Mouse (Mus musculus) neutrophil, adult 5-6 weeks (primary cell): ENCODE results near the gene Fen1. TPM values are rescaled to one million over a fixed set of nuclear protein-coding genes. Genes with fewer than 3 reads are reported as not detected.
"Not testable (repeated sequence)": the region's sequence is repeated elsewhere in the genome, so short reads cannot be mapped to it uniquely, and the experiment has no call there.

Source experiments
- ATAC-seq: fragments of 151-379, 151-347 bp; 2 replicates; pipeline ENCODE4 v1.8.0; 2017; ENCODE audit warnings: mild to moderate bottlenecking, moderate TSS enrichment; ENCODE audit not compliant: insufficient number of reproducible peaks, poor library complexity, low FRiP score, severe bottlenecking; ENCODE audit errors: extremely low read depth
- total RNA-seq: library from RNA; stranded (forward); fragments of 200-1000 nt; gene quantifications from 2 replicates; pipeline ENCODE4 v1.2.3, GENCODE M21; 2017

The Fen1 gene
- total RNA-seq, 1 experiment from 2014 or later, result 18.9 TPM

GRCm38 (mm10) chr19:10165928-10166327 lies 38.0 kb downstream of the Fen1 start:
- ATAC-seq, result not testable (repeated sequence)

GRCm38 (mm10) chr19:10163896-10164295 lies 40.1 kb downstream of the Fen1 start:
- no peak for ATAC-seq

- ATAC-seq, result no peak
Observed at GRCm38 (mm10) chr19:10157725-10158124, 46.2 kb downstream of the Fen1 start.

- no peak for ATAC-seq
Observed at GRCm38 (mm10) chr19:10149189-10149588, 54.8 kb downstream of the Fen1 start.

Other genes starting within 250 kb of the Fen1 start
- 1,498 and 1,634 TPM in 2 replicates for gene Fth1, start 223.6 kb downstream of the Fen1 start, total RNA-seq
- gene Best1, start 202.5 kb downstream of the Fen1 start, total RNA-seq, result 0.23 TPM in 1 of 2 replicates, not detected in the other
- gene Rab3il1, start 202.5 kb downstream of the Fen1 start, total RNA-seq, result not detected in 2 replicates
- not detected in 2 replicates for gene Fads3, start 162.6 kb downstream of the Fen1 start, total RNA-seq
- 0.35 TPM in 1 of 2 replicates, not detected in the other for gene Fads2, start 102.4 kb downstream of the Fen1 start, total RNA-seq
- 0.23 and 3.2 TPM in 2 replicates for gene Fads1, start 21.3 kb downstream of the Fen1 start, total RNA-seq
- 57.5 and 74.8 TPM in 2 replicates for gene Tmem258, start 155 bp downstream of the Fen1 start, total RNA-seq
- 0.12 TPM in 1 of 2 replicates, not detected in the other for gene Myrf, start 36.6 kb upstream of the Fen1 start, total RNA-seq
- gene Dagla, start 100.7 kb upstream of the Fen1 start, total RNA-seq, result not detected in 2 replicates
- not detected in 2 replicates for gene Syt7, start 184.9 kb upstream of the Fen1 start, total RNA-seq